Mouse (Mus musculus): ENCODE measurements around the gene Gm28043. TPM values are rescaled to one million over a fixed set of nuclear protein-coding genes. Genes with fewer than 3 reads are reported as not detected.
"Not testable (repeated sequence)": the region's sequence is repeated elsewhere in the genome, so short reads cannot be mapped to it uniquely, and the experiment has no call there.

Gene Gm28043
- polyA plus RNA-seq (2012; rRNA removed): 0.25 and 1.1 TPM in 2 replicates

- DNase-seq (ENCODE audit: low read depth, low spot score): peak; percentile 81
- WGBS: under 1% methylated on average over 52 of the region's 52 CpGs
Measured at GRCm38 (mm10) chr17:29614115-29615023, at the start of gene Gm28043, which contains the start of gene Rnf8. TSS of gene Gm28043 (plus strand) at chr17:29614876. TSS of gene Rnf8 (plus strand) at chr17:29614790.

DNA sequence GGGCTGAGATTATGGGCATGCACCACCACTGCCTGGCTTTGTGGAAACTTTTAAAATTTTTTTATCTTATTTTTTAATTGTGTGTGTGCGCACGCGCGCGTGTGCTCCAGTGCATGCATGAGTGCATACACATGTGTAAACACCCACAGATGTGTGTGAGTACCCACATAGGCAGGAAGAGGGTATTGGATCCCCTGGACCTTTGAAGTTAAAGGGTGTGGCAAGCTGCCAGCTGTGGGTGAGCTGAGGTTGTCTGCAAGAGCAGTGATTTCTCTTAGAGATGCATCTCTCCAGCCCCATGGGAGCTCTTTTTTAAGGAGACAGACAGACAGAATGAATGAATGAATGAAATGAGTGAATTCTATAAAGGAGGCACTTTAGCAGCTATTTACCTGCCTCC lies 49.2 kb upstream of the Gm28043 start:
- 96% methylated on average over 5 of the region's 5 CpGs for WGBS
- DNase-seq (ENCODE audit: low read depth, low spot score): no peak

GRCm38 (mm10) chr17:29568435-29568834 lies 46.2 kb upstream of the Gm28043 start:
- no peak for DNase-seq (ENCODE audit: low read depth, low spot score)
- 91% methylated on average over 15 of the region's 15 CpGs for WGBS

GRCm38 (mm10) chr17:29569831-29570230 lies 44.8 kb upstream of the Gm28043 start:
- WGBS: 93% methylated on average over 6 of the region's 6 CpGs

DNA sequence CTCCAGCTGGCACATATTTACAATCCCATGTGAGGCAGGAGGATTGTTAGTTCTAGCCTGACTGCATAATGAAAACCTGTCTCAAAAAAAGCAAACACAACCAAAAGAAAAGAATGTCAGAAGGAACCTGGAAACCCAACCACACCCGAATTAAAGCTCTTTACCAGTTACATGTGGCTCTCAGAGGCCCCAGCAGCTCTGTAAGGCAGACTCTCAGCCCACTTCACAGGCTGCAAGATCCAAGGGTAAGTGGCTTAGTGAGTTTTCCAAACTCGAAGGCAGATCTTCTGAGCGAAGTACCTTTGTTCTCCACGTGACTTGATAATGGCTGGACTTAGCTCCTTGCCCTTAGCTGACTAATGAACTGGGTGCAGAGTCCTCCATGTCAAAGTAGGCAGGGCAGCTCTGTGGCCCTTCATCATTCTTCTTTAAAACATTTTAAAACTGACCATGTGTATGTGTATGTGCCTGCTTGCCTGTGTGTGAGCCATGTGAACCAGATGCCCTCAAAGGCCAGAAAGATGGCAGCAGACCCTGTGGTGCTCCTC lies 35.0 kb upstream of the Gm28043 start:
- WGBS: 48% methylated on average over 4 of the region's 4 CpGs
- DNase-seq (ENCODE audit: low read depth, low spot score): peak; percentile 14

More at GRCm38 (mm10) chr17:29569831-29570230, 44.8 kb upstream of the Gm28043 start:
- DNase-seq (ENCODE audit: low read depth, low spot score): no peak

- DNase-seq (ENCODE audit: low read depth, low spot score): no peak
- 91% methylated on average over 5 of the region's 5 CpGs for WGBS
Measured at GRCm38 (mm10) chr17:29583569-29583968, 31.1 kb upstream of the Gm28043 start.

GRCm38 (mm10) chr17:29584306-29584705 lies 30.4 kb upstream of the Gm28043 start:
- DNase-seq (ENCODE audit: low read depth, low spot score): no peak
- 75% methylated on average over 5 of the region's 5 CpGs for WGBS

- DNase-seq (ENCODE audit: low read depth, low spot score): peak; percentile 8
- 62% methylated on average over 3 of the region's 3 CpGs for WGBS
Measured at GRCm38 (mm10) chr17:29584737-29585136, 29.9 kb upstream of the Gm28043 start.

DNA sequence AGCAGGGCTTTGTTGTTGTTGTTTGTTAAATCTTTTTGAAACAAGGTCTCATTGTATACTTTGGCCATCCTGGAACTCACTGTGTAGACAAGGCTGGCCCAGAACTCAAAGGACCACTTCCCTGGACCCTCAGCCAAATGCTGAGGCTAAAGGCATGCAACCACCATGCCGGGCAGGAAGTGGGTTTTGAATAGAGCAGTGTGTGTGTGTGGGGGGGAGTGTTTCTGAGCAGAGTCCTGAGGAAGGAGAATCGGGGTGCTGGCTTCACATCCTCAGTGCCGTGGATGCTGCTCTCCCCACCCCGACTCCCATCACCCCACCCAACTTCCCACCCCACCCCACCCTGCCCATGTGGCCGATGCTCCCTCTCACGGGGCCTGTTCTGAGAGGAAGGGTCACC lies 29.2 kb upstream of the Gm28043 start:
- DNase-seq (ENCODE audit: low read depth, low spot score): no peak
- 82% methylated on average over 6 of the region's 6 CpGs for WGBS

DNA sequence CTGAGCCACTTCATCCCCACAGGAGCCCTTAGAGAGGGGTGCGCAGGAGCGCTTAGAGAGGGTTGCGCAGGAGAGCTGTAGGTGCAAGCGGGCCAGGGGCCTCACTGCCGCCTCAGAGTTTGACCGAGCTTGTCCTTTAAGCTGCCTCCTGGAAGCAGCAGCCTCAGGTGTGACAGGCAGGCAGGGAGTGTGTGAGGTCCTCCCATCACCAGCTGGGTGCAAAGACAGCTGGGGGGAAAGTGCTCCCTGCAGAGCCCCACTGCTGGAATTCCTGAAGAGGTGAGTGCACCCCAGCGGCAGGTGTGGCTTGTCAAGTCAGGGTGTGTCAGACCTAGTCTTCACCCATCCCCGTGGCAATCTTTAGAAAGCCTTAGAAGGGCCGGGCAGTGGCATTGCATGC lies 27.8 kb upstream of the Gm28043 start:
- DNase-seq (ENCODE audit: low read depth, low spot score): no peak
- 71% methylated on average over 9 of the region's 9 CpGs for WGBS

DNA sequence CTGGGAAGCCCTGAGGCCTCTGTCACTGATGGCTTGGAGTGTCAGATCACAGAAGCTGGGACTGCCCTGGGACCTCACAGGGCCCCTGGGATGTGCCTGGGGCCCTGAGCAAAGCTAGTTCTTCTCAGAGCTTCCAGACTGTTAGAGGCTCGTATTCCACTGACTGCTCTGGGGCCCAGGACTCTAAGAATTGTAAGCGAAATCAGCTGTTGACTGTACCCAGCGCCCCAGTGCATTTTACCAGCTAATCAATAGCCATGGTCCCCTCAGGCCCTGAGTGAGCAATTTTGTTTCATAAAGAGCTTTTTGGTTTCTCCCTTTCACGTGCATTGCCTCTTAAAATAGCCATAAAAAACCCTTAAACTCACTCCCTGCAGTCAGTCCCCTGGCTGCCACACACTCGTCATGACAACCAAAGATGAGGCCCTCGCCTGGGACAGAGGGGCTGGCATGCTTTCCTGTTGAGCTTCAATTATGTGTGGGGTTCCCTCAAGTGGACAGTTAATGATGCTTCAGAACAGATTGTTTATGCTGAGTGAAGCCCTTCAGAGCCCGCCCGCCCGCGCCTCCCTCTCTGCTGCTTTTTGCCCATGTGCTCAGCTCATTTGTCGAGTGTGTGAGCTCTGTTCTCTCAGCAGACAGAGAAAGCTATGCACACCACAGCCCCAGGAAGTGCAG lies 25.3 kb upstream of the Gm28043 start:
- 76% methylated on average over 11 of the region's 11 CpGs for WGBS
- DNase-seq (ENCODE audit: low read depth, low spot score): no peak

GRCm38 (mm10) chr17:29595891-29596770 lies 18.5 kb upstream of the Gm28043 start:
- WGBS: 90% methylated on average over 15 of the region's 15 CpGs
- no peak for DNase-seq (ENCODE audit: low read depth, low spot score)

DNA sequence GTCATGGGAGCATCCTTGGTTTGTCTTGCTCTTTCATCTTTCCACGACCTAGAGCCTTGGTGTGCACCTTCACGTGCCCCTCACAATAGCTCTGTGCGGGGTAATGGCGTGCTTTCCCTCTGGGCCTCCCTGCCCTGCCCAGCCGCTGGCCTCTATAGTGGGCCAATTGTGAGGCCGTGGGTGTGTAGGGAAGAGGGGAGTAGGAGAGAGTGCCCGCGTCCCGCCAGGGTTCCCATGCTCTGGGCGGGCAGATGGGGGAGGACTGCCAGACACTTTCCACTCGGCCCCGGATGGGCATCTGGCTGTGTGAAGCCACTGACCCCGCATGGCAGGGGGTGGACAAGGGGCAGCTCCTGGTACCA lies 17.9 kb upstream of the Gm28043 start:
- 93% methylated on average over 13 of the region's 13 CpGs for WGBS
- DNase-seq (ENCODE audit: low read depth, low spot score): no peak

DNA sequence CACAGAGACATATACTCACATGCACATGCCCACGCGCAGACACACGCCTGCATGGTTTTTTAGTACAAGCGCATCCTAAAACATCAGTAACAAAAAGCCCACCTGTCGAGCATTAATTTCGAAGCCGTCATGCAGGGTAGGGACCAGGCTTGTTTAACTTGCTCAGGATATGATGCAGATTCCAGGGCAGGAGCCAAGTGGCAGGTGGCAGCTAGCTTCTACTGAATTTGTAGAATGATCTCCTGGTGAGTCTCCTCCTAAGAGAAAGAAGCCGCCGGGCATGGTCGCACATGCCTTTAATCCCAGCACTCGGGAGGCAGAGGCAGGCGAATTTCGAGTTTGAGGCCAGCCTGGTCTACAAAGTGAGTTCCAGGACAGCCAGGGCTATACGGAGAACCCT lies 15.6 kb upstream of the Gm28043 start:
- DNase-seq (ENCODE audit: low read depth, low spot score): no peak
- 95% methylated on average over 14 of the region's 14 CpGs for WGBS

DNA sequence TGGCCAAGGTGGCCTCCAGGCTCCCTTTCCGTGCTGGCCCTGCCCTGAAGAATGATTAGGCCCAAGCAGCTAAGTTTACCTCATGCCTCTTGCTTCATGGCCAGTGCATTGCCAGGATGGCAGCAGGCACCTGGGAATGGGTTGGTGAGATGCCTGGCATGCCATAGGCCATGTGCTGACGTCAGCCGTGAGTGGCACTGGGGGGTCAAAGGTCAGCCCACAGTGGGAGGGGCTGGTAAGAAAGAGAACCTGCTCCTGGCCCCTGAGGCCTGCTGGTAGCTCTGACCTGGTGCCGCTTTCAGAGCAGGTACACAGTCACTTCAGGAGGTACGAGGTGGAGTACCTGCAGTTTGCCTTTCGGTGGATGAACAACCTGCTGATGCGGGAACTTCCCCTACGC lies 15.1 kb upstream of the Gm28043 start:
- no peak for DNase-seq (ENCODE audit: low read depth, low spot score)
- WGBS: 65% methylated on average over 8 of the region's 8 CpGs

DNA sequence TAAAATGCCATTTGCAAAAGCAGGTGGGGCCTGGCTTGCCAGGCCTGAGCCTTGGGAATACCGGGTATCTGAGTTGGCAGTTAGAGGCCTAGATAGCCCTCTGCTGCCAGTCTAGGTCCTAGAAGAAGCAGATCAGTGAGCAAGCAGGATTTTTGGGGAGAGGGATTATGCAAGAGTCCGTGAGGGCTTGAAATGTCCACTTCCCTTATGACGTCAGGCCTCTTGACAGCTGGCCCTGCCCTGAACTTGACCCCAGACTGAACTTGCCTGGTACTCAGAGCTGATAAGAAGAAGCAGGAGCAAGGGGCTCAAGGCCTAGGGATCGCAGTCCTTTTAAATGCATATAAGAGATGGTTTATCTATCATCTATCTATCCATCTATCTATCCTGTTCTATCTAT lies 13.3 kb upstream of the Gm28043 start:
- WGBS: 68% methylated on average over 4 of the region's 4 CpGs
- no peak for DNase-seq (ENCODE audit: low read depth, low spot score)

DNA sequence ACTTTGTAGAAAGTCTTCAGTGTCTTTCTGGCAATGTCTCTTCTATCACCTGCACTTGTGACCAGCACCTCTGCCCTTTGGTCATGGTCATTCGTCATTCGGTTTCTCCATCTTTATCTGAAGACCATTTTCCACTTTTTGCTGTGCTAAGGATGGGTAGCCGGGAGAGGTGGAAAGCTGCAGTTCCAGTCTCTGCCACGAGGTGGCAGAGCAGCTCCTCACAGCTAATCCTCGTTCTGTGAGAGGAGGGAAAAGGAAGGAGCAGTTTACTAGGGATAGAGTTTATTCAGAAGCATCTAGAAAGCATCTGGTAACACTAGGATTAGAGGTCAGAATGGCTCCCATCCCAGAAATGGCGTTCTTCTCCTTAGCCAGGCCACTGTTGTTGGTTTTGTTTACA lies 11.4 kb upstream of the Gm28043 start:
- 12% methylated on average over 6 of the region's 6 CpGs for WGBS
- peak; percentile 44 for DNase-seq (ENCODE audit: low read depth, low spot score)

DNA sequence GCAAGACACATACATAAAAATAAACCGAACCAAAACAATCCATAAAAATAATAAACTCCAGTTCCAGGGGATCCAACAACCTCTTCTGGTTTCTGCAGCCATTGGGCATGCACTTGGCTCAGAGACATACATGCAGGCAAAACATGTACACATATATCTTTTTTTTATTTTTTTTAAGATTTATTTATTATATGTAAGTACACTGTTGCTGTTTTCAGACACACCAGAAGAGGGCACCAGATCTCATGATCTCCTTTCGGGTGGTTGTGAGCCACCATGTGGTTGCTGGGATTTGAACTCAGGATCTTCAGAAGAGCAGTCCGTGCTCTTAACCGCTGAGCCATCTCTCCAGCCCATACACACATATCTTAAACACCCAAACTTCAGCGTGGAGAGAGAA lies 1.2 kb upstream of the Gm28043 start:
- not testable (repeated sequence) for DNase-seq (ENCODE audit: low read depth, low spot score)
- 81% methylated on average over 5 of the region's 5 CpGs for WGBS

GRCm38 (mm10) chr17:29615024-29615551 lies 412 bp downstream of the Gm28043 start:
- under 1% methylated on average over 41 of the region's 43 CpGs for WGBS
- no peak for DNase-seq (ENCODE audit: low read depth, low spot score)

Data from large intestine, adult 2 months (tissue).